Mouse (Mus musculus): ENCODE measurements at regions not wholly inside any gene's neighbourhood (a gene's known extent, or its start where the extent isn't known, plus 50 kb on each side); places are given as distances from the start of the nearest gene placed in this dataset.

DNA sequence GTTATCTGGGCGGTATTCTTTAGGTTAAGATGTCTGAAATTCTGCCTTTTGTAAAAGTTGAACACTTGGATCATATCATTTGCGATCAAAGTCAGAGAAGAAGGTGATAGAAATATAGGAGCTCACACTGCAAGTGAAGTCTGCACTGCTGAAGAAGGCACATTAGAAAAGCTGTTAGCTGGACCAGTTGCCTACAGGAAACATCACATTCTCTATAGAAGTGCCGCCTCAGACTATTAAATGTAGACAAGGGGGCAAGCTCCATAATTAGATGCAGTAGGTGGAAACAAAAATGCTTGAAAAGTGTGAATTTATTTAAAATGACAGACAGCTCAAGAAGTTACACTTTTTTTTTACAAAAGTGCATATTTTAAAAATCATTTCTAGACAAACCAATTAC, 753.2 kb upstream of the Cdh10 start:
- DNase-seq (ENCODE audit: low spot score in 2 of 2) = no peak

- DNase-seq (ENCODE audit: low spot score in 2 of 2) = no peak
Observed at GRCm38 (mm10) chr15:18079644-18080043, 739.1 kb upstream of the Cdh10 start.
